Mouse (Mus musculus) forebrain, embryonic 12.5 days (tissue): ENCODE results near the gene Cript. TPM values are rescaled to one million over a fixed set of nuclear protein-coding genes. Genes with fewer than 3 reads are reported as not detected.

ENCODE experiments used
- ATAC-seq: fragments of 200-750 bp; cut with Nextera tagmentation; 2 replicates; pipeline ENCODE4 v1.8.0; 2017; ENCODE audit warnings: moderate TSS enrichment; ENCODE audit not compliant: low FRiP score
- H3K27ac ChIP-seq: fragments of 300-500 bp; sonication (generic); 2 replicates; pipeline ENCODE4 v1.5.1; 2016; ENCODE audit warnings: mild to moderate bottlenecking
- H3K27me3 ChIP-seq: fragments of 300-500 bp; sonication (generic); 2 replicates; pipeline ENCODE4 v1.6.1; 2016; ENCODE audit warnings: mild to moderate bottlenecking
- H3K36me3 ChIP-seq: fragments of 300-500 bp; sonication (generic); replicated peaks from 2 replicates; pipeline ENCODE4 v1.6.1; 2016; ENCODE audit warnings: mild to moderate bottlenecking
- H3K4me1 ChIP-seq: fragments of 300-500 bp; sonication (generic); 2 replicates; pipeline ENCODE4 v1.6.1; 2016
- H3K4me2 ChIP-seq: fragments of 300-500 bp; sonication (generic); 2 replicates; pipeline ENCODE4 v1.6.1; 2016; ENCODE audit warnings: mild to moderate bottlenecking, moderate library complexity
- H3K4me3 ChIP-seq: fragments of 300-500 bp; sonication (generic); replicated peaks from 2 replicates; pipeline ENCODE4 v1.5.1; 2016; ENCODE audit warnings: mild to moderate bottlenecking
- H3K9ac ChIP-seq: fragments of 300-500 bp; sonication (generic); 2 replicates; pipeline ENCODE4 v1.6.1; 2016; ENCODE audit warnings: mild to moderate bottlenecking
- H3K9me3 ChIP-seq: fragments of 300-500 bp; sonication (generic); 2 replicates; pipeline ENCODE4 v1.6.1; 2016
- WGBS: fragments of 180-500 bp; shearing (Covaris S2); methylation state at CpG from one replicate; pipeline ENCODE4 v1.1.7; 2016; 5-methylcytosine and 5-hydroxymethylcytosine counted together
- polyA plus RNA-seq: library from polyadenylated mRNA; unstranded; fragments of >200 nt; fragmentation: Nextera tagmentation; extraction: Ambion mirVana; gene quantifications from 2 replicates; pipeline ENCODE4 v1.2.1, GENCODE M21; 2016

The Cript gene
- 177 and 179 TPM in 2 replicates for polyA plus RNA-seq

GRCm38 (mm10) chr17:87025269-87025949, at the start of gene Cript, which contains the start of gene Pigf:
TSS of gene Cript (plus strand) at chr17:87025550.
TSS of gene Pigf (minus strand) at chr17:87025406.
- Histone ChIP-seq H3K4me2 (peak within 1 kb of the TSS; percentile 96), H3K9ac (peak within 1 kb of the TSS; percentile 79), H3K4me3 (peak within 1 kb of the TSS; percentile 88), H3K27me3 (no peaks in the 10 kb centered on the region), H3K9me3 (no peaks in the 10 kb centered on the region), H3K27ac (no peak within 1 kb of the TSS), H3K36me3 (peaks cover 19% of the 10 kb centered on the region), H3K4me1 (peaks cover 20% of the 10 kb centered on the region)
- WGBS: under 1% methylated on average over 43 of the region's 43 CpGs
- ATAC-seq: peak; percentile 100

DNA sequence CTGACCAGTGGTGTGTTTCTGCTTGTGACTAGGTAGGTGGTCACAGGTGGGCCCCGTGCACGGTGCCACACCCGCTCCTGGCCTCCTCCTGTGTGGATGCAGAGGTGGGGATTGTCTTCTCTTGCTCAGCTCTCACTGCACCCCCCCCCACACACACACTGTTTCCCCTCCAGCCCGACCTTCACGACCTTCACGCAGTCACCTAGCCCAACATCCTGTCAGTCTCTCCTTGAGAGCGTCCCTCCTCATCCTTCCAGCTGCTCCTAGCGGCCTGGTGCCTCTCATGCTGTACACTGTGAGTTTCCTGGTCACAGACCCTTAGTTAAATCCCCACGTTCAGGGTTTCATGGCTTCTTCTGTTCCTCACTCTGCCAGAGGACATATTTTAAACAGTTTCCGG, 49.0 kb upstream of the Cript start:
- H3K9ac ChIP-seq: no peak overlapping the region
- no peak overlapping the region for H3K4me3 ChIP-seq
- H3K4me2 ChIP-seq: no peak overlapping the region
- ATAC-seq: no peak
- H3K9me3 ChIP-seq: no peaks in the 10 kb centered on the region
- no peaks in the 10 kb centered on the region for H3K4me1 ChIP-seq
- H3K36me3 ChIP-seq: peaks cover 15% of the 10 kb centered on the region
- 80% methylated on average over 10 of the region's 10 CpGs for WGBS
- H3K27me3 ChIP-seq: no peaks in the 10 kb centered on the region
- no peak overlapping the region for H3K27ac ChIP-seq

DNA sequence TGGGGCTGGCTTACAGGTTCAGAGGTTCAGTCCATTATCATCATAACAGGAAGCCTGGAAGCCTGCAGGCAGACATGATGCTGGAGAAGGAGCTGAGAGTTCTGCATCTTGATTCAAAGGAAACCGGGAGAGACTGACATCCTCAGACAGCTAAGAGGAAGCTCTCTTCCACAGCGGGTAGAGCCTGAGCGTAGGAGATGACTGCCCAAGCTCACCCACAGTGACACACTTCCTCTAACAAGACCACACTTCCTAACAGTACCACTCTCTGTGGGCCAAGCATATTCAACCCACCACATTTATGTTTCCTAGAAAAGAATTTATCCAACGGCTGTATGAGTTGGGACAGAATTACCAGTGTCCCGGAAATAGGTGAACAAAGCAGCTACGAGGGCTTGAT, 46.9 kb upstream of the Cript start:
- H3K27me3 ChIP-seq: no peaks in the 10 kb centered on the region
- H3K36me3 ChIP-seq: peaks cover 12% of the 10 kb centered on the region
- ATAC-seq: no peak
- H3K9me3 ChIP-seq: no peaks in the 10 kb centered on the region
- H3K27ac ChIP-seq: no peak overlapping the region
- H3K4me2 ChIP-seq: no peak overlapping the region
- no peak overlapping the region for H3K9ac ChIP-seq
- H3K4me1 ChIP-seq: no peaks in the 10 kb centered on the region
- H3K4me3 ChIP-seq: no peak overlapping the region
- 94% methylated on average over 6 of the region's 6 CpGs for WGBS

GRCm38 (mm10) chr17:86981205-86981604, 44.1 kb upstream of the Cript start:
- Histone ChIP-seq H3K4me3 (no peak overlapping the region), H3K27me3 (no peaks in the 10 kb centered on the region), H3K36me3 (peaks cover 12% of the 10 kb centered on the region), H3K9me3 (no peaks in the 10 kb centered on the region), H3K9ac (no peak overlapping the region), H3K27ac (no peak overlapping the region), H3K4me1 (peaks cover 8% of the 10 kb centered on the region), H3K4me2 (no peak overlapping the region)
- no peak for ATAC-seq
- 90% methylated on average over 1 of the region's 1 CpGs for WGBS

DNA sequence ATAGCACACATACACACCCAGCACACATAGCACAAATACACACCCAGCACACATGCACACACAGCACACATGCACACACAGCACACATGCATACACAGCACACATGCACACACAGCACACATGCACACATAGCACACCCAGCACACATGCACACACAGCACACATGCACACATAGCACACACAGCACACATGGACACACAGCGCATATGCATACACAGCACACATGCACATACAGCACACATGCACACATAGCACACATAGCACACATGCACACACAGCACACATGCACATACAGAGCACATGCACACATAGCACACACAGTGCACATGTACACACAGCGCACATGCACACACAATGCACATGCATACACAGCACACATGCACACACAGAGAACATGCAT, 43.6 kb upstream of the Cript start:
- no peak overlapping the region for H3K27ac ChIP-seq
- peaks cover 12% of the 10 kb centered on the region for H3K36me3 ChIP-seq
- no peaks in the 10 kb centered on the region for H3K27me3 ChIP-seq
- H3K9ac ChIP-seq: no peak overlapping the region
- WGBS: 97% methylated on average over 2 of the region's 2 CpGs
- H3K4me2 ChIP-seq: no peak overlapping the region
- no peak overlapping the region for H3K4me3 ChIP-seq
- no peaks in the 10 kb centered on the region for H3K9me3 ChIP-seq
- ATAC-seq: no peak
- peaks cover 13% of the 10 kb centered on the region for H3K4me1 ChIP-seq

GRCm38 (mm10) chr17:86982497-86982896, 42.9 kb upstream of the Cript start:
- no peak overlapping the region for H3K4me3 ChIP-seq
- H3K4me1 ChIP-seq: peaks cover 19% of the 10 kb centered on the region
- no peak overlapping the region for H3K9ac ChIP-seq
- ATAC-seq: no peak
- no peak overlapping the region for H3K27ac ChIP-seq
- WGBS: 80% methylated on average over 9 of the region's 9 CpGs
- H3K9me3 ChIP-seq: no peaks in the 10 kb centered on the region
- H3K27me3 ChIP-seq: no peaks in the 10 kb centered on the region
- H3K4me2 ChIP-seq: no peak overlapping the region
- H3K36me3 ChIP-seq: peaks cover 12% of the 10 kb centered on the region

- Histone ChIP-seq H3K4me3 (no peak overlapping the region), H3K27me3 (no peaks in the 10 kb centered on the region), H3K9ac (peak overlapping the region; percentile 12; the same call in 1 of the 2 replicates), H3K4me1 (peaks cover 26% of the 10 kb centered on the region), H3K36me3 (peaks cover 2% of the 10 kb centered on the region), H3K27ac (peak overlapping the region; percentile 56), H3K4me2 (no peak overlapping the region), H3K9me3 (no peaks in the 10 kb centered on the region)
- peak; percentile 44; the same call in 1 of the 2 replicates for ATAC-seq
- WGBS: 46% methylated on average over 17 of the region's 17 CpGs
These were observed 38.8 kb upstream of the Cript start for GRCm38 (mm10) chr17:86986449-86987138.

- Histone ChIP-seq H3K4me1 (peaks cover 26% of the 10 kb centered on the region), H3K4me2 (no peak overlapping the region), H3K27me3 (no peaks in the 10 kb centered on the region), H3K9me3 (no peaks in the 10 kb centered on the region), H3K9ac (no peak overlapping the region), H3K36me3 (no peaks in the 10 kb centered on the region), H3K27ac (no peak overlapping the region), H3K4me3 (no peak overlapping the region)
- WGBS: 82% methylated on average over 5 of the region's 5 CpGs
- ATAC-seq: no peak
These were observed 37.2 kb upstream of the Cript start for GRCm38 (mm10) chr17:86988161-86988560.

GRCm38 (mm10) chr17:86988601-86989184, 36.7 kb upstream of the Cript start:
- no peak overlapping the region for H3K4me3 ChIP-seq
- 0 out of 2 replicates have a peak overlapping the region, but pooled peaks have one; percentile 19 for H3K27ac ChIP-seq
- no peak for ATAC-seq
- no peak overlapping the region for H3K4me2 ChIP-seq
- H3K9me3 ChIP-seq: no peaks in the 10 kb centered on the region
- no peaks in the 10 kb centered on the region for H3K27me3 ChIP-seq
- no peak overlapping the region for H3K9ac ChIP-seq
- no peaks in the 10 kb centered on the region for H3K36me3 ChIP-seq
- 64% methylated on average over 6 of the region's 6 CpGs for WGBS
- H3K4me1 ChIP-seq: peaks cover 26% of the 10 kb centered on the region

- ATAC-seq: no peak
- Histone ChIP-seq H3K27ac (no peak overlapping the region), H3K4me2 (no peak overlapping the region), H3K4me3 (no peak overlapping the region), H3K4me1 (peaks cover 17% of the 10 kb centered on the region), H3K36me3 (no peaks in the 10 kb centered on the region; the same call in 1 of the 2 replicates), H3K27me3 (no peaks in the 10 kb centered on the region), H3K9ac (no peak overlapping the region), H3K9me3 (no peaks in the 10 kb centered on the region)
- WGBS: 94% methylated on average over 8 of the region's 8 CpGs
These were observed 34.0 kb upstream of the Cript start for GRCm38 (mm10) chr17:86991306-86991705.

GRCm38 (mm10) chr17:86997323-86997722, 28.0 kb upstream of the Cript start:
- H3K27me3 ChIP-seq: no peaks in the 10 kb centered on the region
- no peak overlapping the region for H3K4me2 ChIP-seq
- H3K36me3 ChIP-seq: peaks cover 8% of the 10 kb centered on the region
- no peaks in the 10 kb centered on the region for H3K9me3 ChIP-seq
- no peak overlapping the region for H3K27ac ChIP-seq
- ATAC-seq: no peak
- no peak overlapping the region for H3K9ac ChIP-seq
- 93% methylated on average over 6 of the region's 6 CpGs for WGBS
- no peaks in the 10 kb centered on the region for H3K4me1 ChIP-seq
- no peak overlapping the region for H3K4me3 ChIP-seq

- Histone ChIP-seq H3K4me2 (no peak overlapping the region), H3K27ac (no peak overlapping the region), H3K4me3 (no peak overlapping the region), H3K36me3 (0 out of 2 replicates have a peak, but pooled peaks cover 8% of the 10 kb centered on the region), H3K9me3 (no peaks in the 10 kb centered on the region), H3K27me3 (no peaks in the 10 kb centered on the region), H3K9ac (no peak overlapping the region), H3K4me1 (no peaks in the 10 kb centered on the region)
- WGBS: 95% methylated on average over 3 of the region's 3 CpGs
- no peak for ATAC-seq
These were observed 16.4 kb upstream of the Cript start for GRCm38 (mm10) chr17:87008950-87009349.
